Mouse (Mus musculus): ENCODE results near the gene Dlg4. TPM values are rescaled to one million over a fixed set of nuclear protein-coding genes. Genes with fewer than 3 reads are reported as not detected.

Dlg4 gene
- polyA plus RNA-seq, 1 experiment = 5.5 TPM

DNA sequence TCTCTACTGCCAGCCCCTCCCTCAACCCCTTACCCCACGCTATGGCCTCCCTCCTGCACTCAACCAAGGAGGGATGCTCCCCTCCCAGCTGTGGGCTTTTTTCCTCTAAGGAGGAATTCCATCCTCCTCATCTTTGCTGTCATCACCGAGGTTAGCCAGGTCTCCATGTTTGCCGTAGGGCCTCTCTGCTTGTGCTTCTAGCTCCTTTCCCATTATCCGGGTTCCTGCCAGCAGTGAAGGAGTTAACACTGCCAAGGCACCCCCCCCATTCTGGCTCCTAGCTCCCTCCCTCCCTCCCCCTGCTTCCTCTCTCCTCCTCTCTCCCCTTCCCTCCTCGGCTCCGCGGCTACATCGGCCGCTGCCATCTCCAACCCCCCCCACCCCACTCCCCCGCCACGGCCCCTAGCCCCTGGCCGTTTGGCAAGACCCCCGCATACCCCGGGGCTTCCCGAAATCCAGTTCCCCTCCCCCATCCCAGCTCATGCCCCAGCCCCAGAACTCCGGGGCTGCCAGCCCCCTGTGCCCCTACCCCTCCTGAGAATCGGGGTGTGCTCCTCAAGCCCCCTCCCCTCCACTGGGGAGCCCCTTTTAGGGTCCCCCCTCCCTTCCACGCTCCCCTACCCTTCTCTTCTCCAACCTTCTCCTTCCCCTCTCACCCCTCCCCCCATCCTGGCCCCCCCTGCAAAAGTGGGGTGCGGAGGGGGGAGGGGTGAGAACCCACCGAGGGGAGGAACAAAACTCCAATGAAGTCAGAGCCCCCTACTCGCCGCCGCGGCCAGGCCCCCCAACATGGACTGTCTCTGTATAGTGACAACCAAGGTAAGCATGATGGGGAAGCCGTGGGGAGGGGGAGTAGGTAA lies 1.6 kb downstream of the Dlg4 start:
- peak overlapping the region; percentile 48 for H3K4me3 ChIP-seq (ENCODE audit: low read depth, low read length)
- WGBS = 9% methylated on average over 23 of the region's 25 CpGs
- peaks cover 2% of the 10 kb centered on the region; the same call in 1 of the 2 replicates for H3K4me1 ChIP-seq (ENCODE audit: control insufficient read depth, insufficient read depth, insufficient read length, low read length)
- TF ChIP-seq POLR2A (IDR thresholded peaks at IDR 0.05; ENCODE audit: low read depth, low read length) (no peak), CTCF (IDR thresholded peaks at IDR 0.05; ENCODE audit: extremely low read depth, insufficient read length, insufficient replicate concordance, low read depth, low read length) (no peak)
- no peaks in the 10 kb centered on the region for H3K36me3 ChIP-seq (ENCODE audit: control insufficient read depth, insufficient read depth, low read length)
- peaks cover 2% of the 10 kb centered on the region; the same call in 1 of the 2 replicates for H3K27me3 ChIP-seq (ENCODE audit: control insufficient read depth, insufficient read depth, low read length)
- no peak overlapping the region for H3K27ac ChIP-seq (ENCODE audit: insufficient read depth, low read depth, low read length)

DNA sequence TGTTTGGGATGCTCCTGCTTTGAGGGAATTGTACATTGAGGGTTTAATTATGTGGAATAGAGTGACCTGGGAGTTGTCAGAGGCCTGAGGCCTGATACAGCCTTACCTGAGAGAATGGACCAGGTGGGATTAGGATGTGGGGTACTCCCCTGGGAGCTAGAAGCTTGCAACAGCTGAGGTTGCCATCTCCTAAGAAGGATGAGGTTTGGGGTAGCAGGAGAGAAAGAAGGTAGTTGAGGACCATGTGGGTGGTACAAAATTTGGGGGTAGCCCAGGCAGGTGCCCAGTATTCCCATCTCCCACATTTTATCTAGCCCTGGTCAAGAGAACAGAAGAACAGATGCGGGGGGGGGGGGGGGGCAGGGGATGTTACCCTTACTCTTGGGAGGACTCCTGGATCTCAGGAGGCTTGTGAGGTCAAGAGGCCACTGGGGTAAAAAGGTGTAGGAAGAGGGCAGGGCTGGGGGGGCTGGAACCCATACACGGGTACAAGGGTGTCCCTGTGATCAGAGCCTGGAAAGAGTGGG lies 2.8 kb downstream of the Dlg4 start:
- 57% methylated on average over 2 of the region's 2 CpGs for WGBS
- Histone ChIP-seq H3K27ac (ENCODE audit: insufficient read depth, low read depth, low read length) (no peak overlapping the region), H3K36me3 (ENCODE audit: control insufficient read depth, insufficient read depth, low read length) (no peaks in the 10 kb centered on the region), H3K27me3 (ENCODE audit: control insufficient read depth, insufficient read depth, low read length) (peaks cover 8% of the 10 kb centered on the region; the same call in 1 of the 2 replicates), H3K4me1 (ENCODE audit: control insufficient read depth, insufficient read depth, insufficient read length, low read length) (no peaks in the 10 kb centered on the region), H3K4me3 (ENCODE audit: low read depth, low read length) (no peak overlapping the region)
- TF ChIP-seq CTCF (IDR thresholded peaks at IDR 0.05; ENCODE audit: extremely low read depth, insufficient read length, insufficient replicate concordance, low read depth, low read length) = no peak
- no peak for TF ChIP-seq POLR2A (IDR thresholded peaks at IDR 0.05; ENCODE audit: low read depth, low read length)

DNA sequence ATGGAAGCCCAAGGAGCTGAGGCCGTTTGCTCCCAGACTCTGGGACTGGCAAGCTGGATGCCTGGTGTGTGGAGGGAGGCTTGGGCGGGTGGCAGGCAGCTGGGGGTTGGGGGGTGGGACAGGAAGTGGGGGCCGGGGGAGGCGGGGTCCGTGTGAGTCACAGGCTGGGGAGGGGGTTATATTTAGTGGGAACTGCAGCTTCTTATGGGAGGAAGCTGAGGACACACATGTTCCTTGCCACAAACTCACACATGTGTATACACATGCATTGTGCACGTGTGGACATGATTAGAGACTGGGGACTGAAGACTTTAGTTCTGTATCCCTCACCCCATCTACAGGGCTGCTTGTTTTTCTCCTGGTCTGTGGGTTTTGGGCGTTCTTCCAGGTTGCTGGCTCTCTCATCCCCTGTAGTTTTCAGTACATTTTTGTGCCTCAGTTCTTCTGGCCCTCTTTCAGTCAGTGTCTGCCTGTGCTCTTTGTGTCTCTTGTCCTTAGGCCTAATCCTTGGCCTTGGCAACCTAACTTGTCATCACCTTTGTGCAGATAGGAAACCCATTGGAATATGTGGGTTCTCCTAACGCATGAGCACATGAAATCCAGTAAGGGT lies 3.4 kb downstream of the Dlg4 start:
- no peak overlapping the region for H3K4me3 ChIP-seq (ENCODE audit: low read depth, low read length)
- no peak overlapping the region for H3K27ac ChIP-seq (ENCODE audit: insufficient read depth, low read depth, low read length)
- H3K27me3 ChIP-seq (ENCODE audit: control insufficient read depth, insufficient read depth, low read length) = peaks cover 8% of the 10 kb centered on the region; the same call in 1 of the 2 replicates
- 44% methylated on average over 8 of the region's 8 CpGs for WGBS
- H3K36me3 ChIP-seq (ENCODE audit: control insufficient read depth, insufficient read depth, low read length) = no peaks in the 10 kb centered on the region
- H3K4me1 ChIP-seq (ENCODE audit: control insufficient read depth, insufficient read depth, insufficient read length, low read length) = no peaks in the 10 kb centered on the region
- TF ChIP-seq CTCF (IDR thresholded peaks at IDR 0.05; ENCODE audit: extremely low read depth, insufficient read length, insufficient replicate concordance, low read depth, low read length) (no peak), POLR2A (IDR thresholded peaks at IDR 0.05; ENCODE audit: low read depth, low read length) (no peak)

DNA sequence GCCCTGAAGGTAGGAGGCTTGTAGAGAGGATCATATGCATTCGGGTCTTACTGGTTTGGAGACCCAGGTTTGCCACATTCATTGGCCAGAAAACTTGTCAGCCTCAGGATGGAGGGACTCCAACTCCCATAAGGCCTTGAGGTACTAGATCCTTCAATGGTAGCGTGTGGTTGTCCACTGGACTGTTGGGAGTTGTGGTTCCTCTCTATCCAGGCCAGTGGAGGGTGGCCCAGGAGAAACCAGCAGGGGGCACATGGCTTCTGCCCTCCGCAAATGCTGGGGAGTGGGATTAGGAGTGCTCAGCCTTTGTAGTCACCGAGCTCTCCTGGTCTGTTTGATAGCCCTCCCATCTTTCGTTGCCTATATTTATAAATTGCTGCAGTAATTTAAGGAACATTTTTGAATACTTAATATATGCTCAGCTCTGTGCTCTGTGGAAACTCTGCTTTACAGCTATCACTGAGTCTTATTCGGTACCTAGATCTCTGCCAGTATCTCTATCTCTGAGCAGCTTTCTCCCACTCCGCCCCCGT lies 4.1 kb downstream of the Dlg4 start:
- no peak overlapping the region for H3K27ac ChIP-seq (ENCODE audit: insufficient read depth, low read depth, low read length)
- under 1% methylated on average over 8 of the region's 8 CpGs for WGBS
- no peaks in the 10 kb centered on the region for H3K36me3 ChIP-seq (ENCODE audit: control insufficient read depth, insufficient read depth, low read length)
- TF ChIP-seq CTCF (IDR thresholded peaks at IDR 0.05; ENCODE audit: extremely low read depth, insufficient read length, insufficient replicate concordance, low read depth, low read length) (peak; percentile 77; the same call in 1 of the 2 replicates), POLR2A (IDR thresholded peaks at IDR 0.05; ENCODE audit: low read depth, low read length) (no peak)
- peaks cover 10% of the 10 kb centered on the region for H3K27me3 ChIP-seq (ENCODE audit: control insufficient read depth, insufficient read depth, low read length)
- H3K4me3 ChIP-seq (ENCODE audit: low read depth, low read length) = peak overlapping the region; percentile 78
- H3K4me1 ChIP-seq (ENCODE audit: control insufficient read depth, insufficient read depth, insufficient read length, low read length) = no peaks in the 10 kb centered on the region

DNA sequence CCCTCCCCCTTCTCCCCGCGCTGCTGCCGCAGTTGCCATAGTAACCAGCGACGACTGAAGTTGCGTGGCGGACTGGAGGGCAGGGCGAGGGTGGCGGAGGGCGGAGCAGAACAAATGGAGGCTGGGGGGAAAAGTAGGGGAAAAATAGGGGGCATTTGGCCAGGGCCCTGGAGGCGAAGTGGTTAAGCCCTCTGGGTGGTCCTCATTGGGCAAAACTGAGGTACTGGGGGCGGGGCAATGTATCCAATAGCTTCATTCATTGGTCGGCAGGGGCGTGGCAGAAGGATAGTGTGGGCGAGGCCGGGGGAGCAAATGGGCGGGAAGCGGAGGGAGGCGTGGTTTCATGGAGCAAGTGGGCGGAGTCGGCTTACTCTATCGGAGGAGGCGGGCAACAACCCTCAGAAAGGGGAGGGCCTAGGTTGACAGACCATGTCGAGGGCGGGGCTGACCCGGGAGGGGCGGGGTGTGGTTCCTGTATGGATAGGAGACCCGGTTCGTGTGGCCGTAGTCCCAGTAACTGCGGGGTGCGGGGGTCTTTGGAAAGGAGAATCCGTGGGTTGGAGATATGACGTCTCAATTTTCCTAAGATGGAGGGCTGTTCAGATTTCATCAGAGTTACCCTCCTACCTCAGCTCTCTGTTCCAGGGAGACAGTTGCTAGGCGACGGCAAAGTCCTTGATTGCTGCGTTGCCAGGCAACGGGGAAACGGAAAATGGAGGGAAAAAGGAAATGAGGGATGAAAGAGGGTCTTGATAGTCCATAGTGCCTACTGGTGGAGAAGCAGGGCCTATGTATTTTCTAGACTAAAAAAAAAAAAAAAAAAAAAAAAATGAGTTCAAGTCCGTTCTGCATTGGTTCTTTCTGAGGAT lies 4.8 kb downstream of the Dlg4 start:
- Histone ChIP-seq H3K4me3 (ENCODE audit: low read depth, low read length) (peak overlapping the region; percentile 78), H3K36me3 (ENCODE audit: control insufficient read depth, insufficient read depth, low read length) (no peaks in the 10 kb centered on the region), H3K4me1 (ENCODE audit: control insufficient read depth, insufficient read depth, insufficient read length, low read length) (no peaks in the 10 kb centered on the region), H3K27ac (ENCODE audit: insufficient read depth, low read depth, low read length) (no peak overlapping the region), H3K27me3 (ENCODE audit: control insufficient read depth, insufficient read depth, low read length) (peaks cover 15% of the 10 kb centered on the region)
- TF ChIP-seq CTCF (IDR thresholded peaks at IDR 0.05; ENCODE audit: extremely low read depth, insufficient read length, insufficient replicate concordance, low read depth, low read length) (no peak), POLR2A (IDR thresholded peaks at IDR 0.05; ENCODE audit: low read depth, low read length) (no peak)
- WGBS = 3% methylated on average over 40 of the region's 40 CpGs

DNA sequence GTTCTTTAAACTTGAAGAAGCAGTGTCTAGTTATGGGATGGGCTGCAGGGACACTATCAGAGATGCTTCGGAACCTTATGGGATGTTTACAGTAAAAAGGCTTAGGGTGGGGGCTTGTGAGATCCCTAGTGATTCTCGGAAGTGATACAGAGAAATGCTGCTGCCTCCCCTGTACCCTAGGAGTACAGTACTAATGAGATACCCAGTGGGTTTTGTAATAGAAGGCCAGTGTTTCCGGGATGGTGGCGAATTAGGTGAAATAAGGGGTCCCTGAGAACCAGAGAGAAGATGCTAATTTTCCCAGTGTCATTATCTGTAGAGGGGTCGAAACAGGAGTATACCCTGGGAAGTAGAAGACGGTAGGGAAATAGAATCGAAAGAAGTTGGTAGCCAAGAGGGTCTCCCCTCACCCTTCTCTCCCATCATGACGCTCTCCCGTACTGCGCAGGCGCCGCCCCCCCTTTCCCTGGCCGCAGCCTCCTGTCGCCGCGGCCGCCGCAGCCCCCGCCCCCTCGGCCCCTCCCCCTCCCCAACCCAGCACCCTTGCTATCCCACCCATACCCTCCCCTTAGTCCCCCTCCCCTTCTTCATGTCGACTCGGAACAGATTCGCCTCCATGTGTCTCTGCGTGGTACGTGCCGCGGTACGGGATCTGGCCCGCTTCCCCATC lies 6.9 kb downstream of the Dlg4 start:
- Histone ChIP-seq H3K4me1 (ENCODE audit: control insufficient read depth, insufficient read depth, insufficient read length, low read length) (peaks cover 4% of the 10 kb centered on the region; the same call in 1 of the 2 replicates), H3K27me3 (ENCODE audit: control insufficient read depth, insufficient read depth, low read length) (peaks cover 15% of the 10 kb centered on the region), H3K36me3 (ENCODE audit: control insufficient read depth, insufficient read depth, low read length) (no peaks in the 10 kb centered on the region), H3K27ac (ENCODE audit: insufficient read depth, low read depth, low read length) (no peak overlapping the region), H3K4me3 (ENCODE audit: low read depth, low read length) (peak overlapping the region; percentile 27; the same call in 1 of the 2 replicates)
- TF ChIP-seq POLR2A (IDR thresholded peaks at IDR 0.05; ENCODE audit: low read depth, low read length) (no peak), CTCF (IDR thresholded peaks at IDR 0.05; ENCODE audit: extremely low read depth, insufficient read length, insufficient replicate concordance, low read depth, low read length) (no peak)
- WGBS = 21% methylated on average over 27 of the region's 29 CpGs

Data from small intestine, adult 2 months (tissue).